Mouse (Mus musculus): ENCODE measurements around the gene Fryl.

DNA sequence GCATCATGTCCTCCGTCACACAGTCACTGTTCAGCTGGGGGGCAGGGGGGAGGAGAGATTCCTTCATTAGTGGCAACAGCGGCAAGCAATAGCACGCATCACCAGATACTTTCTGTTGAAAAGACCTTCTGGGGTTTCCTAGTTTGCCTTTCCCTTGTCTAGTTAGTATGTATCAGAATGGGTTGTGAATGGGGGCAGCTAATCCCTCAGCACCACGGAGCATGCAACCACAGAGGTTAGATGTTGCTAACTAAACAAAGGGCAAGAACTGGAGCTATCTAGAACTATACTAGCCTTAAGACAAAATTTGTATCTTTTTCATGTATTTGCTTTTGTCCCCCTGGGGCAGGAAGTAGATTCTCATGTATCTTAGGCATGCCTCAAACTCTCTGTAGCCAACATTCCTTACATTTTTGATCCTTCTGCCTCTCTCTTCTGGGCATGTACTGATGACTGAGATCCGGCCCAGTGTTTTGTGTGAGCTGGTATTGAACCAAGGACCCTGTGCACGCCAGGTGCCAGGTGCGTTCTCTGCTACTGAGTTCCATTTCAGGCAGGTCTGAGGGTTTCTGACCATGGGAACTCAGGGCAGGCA, 208.7 kb downstream of the Fryl start:
- TF ChIP-seq CTCF (IDR thresholded peaks at IDR 0.05; ENCODE audit: low read depth) (no peak), EP300 (optimal IDR thresholded peaks at IDR 0.05) (no peak)
